Mouse (Mus musculus) lung, adult 2 months (tissue): ENCODE results near the gene Greb1.

Experiments used
- CTCF ChIP-seq: fragments of 200-500 bp; IDR thresholded peaks from 2 replicates; pipeline ENCODE4 v1.5.1; 2011; ENCODE audit warnings: mild to moderate bottlenecking, low read length, control low read depth; ENCODE audit not compliant: insufficient read depth
- POLR2A ChIP-seq: fragments of 200-500 bp; IDR thresholded peaks from 2 replicates; pipeline ENCODE4 v1.6.1; 2011; ENCODE audit warnings: low read depth, mild to moderate bottlenecking, control low read depth, low read length, borderline replicate concordance; ENCODE audit errors: extremely low read depth

- TF ChIP-seq CTCF (no peak), POLR2A (no peak)
Measured at GRCm38 (mm10) chr12:16778523-16778922, 22.2 kb downstream of the Greb1 start.
